Mouse (Mus musculus) neural tube, embryonic 13.5 days (tissue): Measurements from ENCODE around the gene St6galnac1. TPM values are rescaled to one million over a fixed set of nuclear protein-coding genes. Genes with fewer than 3 reads are reported as not detected.
A peak's percentile ranks its signal among the peaks of the same experiment; 100 is the strongest.

Source experiments
- ATAC-seq: fragments of 200-750 bp; cut with Nextera tagmentation; 2 replicates; pipeline ENCODE4 v1.8.0; 2017; ENCODE audit warnings: low read depth, mild to moderate bottlenecking, moderate TSS enrichment, moderate library complexity
- H3K27ac ChIP-seq: fragments of 300-500 bp; sonication (generic); replicated peaks from 2 replicates; pipeline ENCODE4 v1.5.1; 2015; ENCODE audit warnings: moderate library complexity, mild to moderate bottlenecking, inconsistent platforms
- H3K27me3 ChIP-seq: fragments of 300-500 bp; sonication (generic); 2 replicates; pipeline ENCODE4 v1.6.1; 2015; ENCODE audit warnings: mild to moderate bottlenecking, inconsistent platforms
- H3K36me3 ChIP-seq: fragments of 300-500 bp; sonication (generic); 2 replicates; pipeline ENCODE4 v1.6.1; 2015; ENCODE audit warnings: mild to moderate bottlenecking, inconsistent platforms
- H3K4me1 ChIP-seq: fragments of 300-500 bp; sonication (generic); replicated peaks from 2 replicates; pipeline ENCODE4 v1.6.1; 2015; ENCODE audit warnings: inconsistent platforms
- H3K4me2 ChIP-seq: fragments of 300-500 bp; sonication (generic); 2 replicates; pipeline ENCODE4 v1.6.1; 2015; ENCODE audit warnings: inconsistent platforms, mild to moderate bottlenecking, moderate library complexity
- H3K4me3 ChIP-seq: fragments of 300-500 bp; sonication (generic); 2 replicates; pipeline ENCODE4 v1.5.1; 2015; ENCODE audit warnings: mild to moderate bottlenecking, inconsistent platforms
- H3K9ac ChIP-seq: fragments of 300-500 bp; sonication (generic); 2 replicates; pipeline ENCODE4 v1.6.1; 2015; ENCODE audit warnings: moderate library complexity, mild to moderate bottlenecking, inconsistent platforms
- H3K9me3 ChIP-seq: fragments of 300-500 bp; sonication (generic); 2 replicates; pipeline ENCODE4 v1.6.1; 2016; ENCODE audit warnings: inconsistent platforms
- WGBS: fragments of 180-500 bp; shearing (Covaris S2); methylation state at CpG from one replicate; pipeline ENCODE4 v1.1.7; 2015; 5-methylcytosine and 5-hydroxymethylcytosine counted together
- polyA plus RNA-seq: library from polyadenylated mRNA; unstranded; fragments of >200 nt; fragmentation: Nextera tagmentation; extraction: Ambion mirVana; gene quantifications from 2 replicates; pipeline ENCODE4 v1.2.1, GENCODE M21; 2015

St6galnac1 gene
- polyA plus RNA-seq, 1 experiment from 2014 or later, result not detected

GRCm38 (mm10) chr11:116814076-116814883 lies 39.0 kb upstream of the St6galnac1 start:
- no peaks in the 10 kb centered on the region for H3K27me3 ChIP-seq
- H3K4me3 ChIP-seq, result no peak overlapping the region
- no peaks in the 10 kb centered on the region for H3K36me3 ChIP-seq
- H3K4me1 ChIP-seq, result peaks cover 90% of the 10 kb centered on the region
- peak overlapping the region; percentile 63 for H3K9ac ChIP-seq
- peak overlapping the region; percentile 99 for H3K27ac ChIP-seq
- no peaks in the 10 kb centered on the region for H3K9me3 ChIP-seq
- H3K4me2 ChIP-seq, result peak overlapping the region; percentile 28
- 1% methylated on average over 20 of the region's 20 CpGs for WGBS
- peak; percentile 16; the same call in 1 of the 2 replicates for ATAC-seq

DNA sequence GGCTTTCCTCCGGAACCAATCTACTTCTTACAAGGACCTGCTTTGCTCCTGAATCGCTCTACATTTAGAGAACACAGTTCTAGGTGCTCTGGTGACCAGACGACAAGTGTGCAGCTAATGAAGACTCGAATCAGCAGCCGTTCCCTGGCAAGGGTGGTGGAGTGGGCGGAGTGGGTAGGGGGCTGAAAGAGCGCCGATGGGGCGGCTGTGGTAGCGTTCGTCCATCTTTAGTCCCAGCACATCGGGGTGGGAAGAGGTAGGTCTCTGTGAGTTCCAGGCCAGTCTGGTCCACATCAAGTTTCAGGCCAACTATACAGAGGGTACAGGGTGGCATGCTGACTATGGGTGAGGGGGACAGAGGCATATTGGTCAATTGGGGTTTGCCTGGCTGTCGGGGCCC lies 38.3 kb upstream of the St6galnac1 start:
- Histone ChIP-seq H3K4me3 (no peak overlapping the region), H3K4me2 (peak overlapping the region; percentile 28), H3K9me3 (no peaks in the 10 kb centered on the region), H3K9ac (peak overlapping the region; percentile 63), H3K4me1 (peaks cover 89% of the 10 kb centered on the region), H3K27me3 (no peaks in the 10 kb centered on the region), H3K36me3 (no peaks in the 10 kb centered on the region), H3K27ac (peak overlapping the region; percentile 99)
- ATAC-seq, result no peak
- 70% methylated on average over 13 of the region's 13 CpGs for WGBS

GRCm38 (mm10) chr11:116812793-116813529 lies 37.7 kb upstream of the St6galnac1 start:
- Histone ChIP-seq H3K4me2 (peak overlapping the region; percentile 28), H3K27me3 (no peaks in the 10 kb centered on the region), H3K36me3 (no peaks in the 10 kb centered on the region), H3K4me1 (peaks cover 88% of the 10 kb centered on the region), H3K27ac (peak overlapping the region; percentile 99), H3K9ac (peak overlapping the region; percentile 63), H3K4me3 (no peak overlapping the region), H3K9me3 (no peaks in the 10 kb centered on the region)
- WGBS, result 43% methylated on average over 21 of the region's 21 CpGs
- peak; percentile 10; the same call in 1 of the 2 replicates for ATAC-seq

DNA sequence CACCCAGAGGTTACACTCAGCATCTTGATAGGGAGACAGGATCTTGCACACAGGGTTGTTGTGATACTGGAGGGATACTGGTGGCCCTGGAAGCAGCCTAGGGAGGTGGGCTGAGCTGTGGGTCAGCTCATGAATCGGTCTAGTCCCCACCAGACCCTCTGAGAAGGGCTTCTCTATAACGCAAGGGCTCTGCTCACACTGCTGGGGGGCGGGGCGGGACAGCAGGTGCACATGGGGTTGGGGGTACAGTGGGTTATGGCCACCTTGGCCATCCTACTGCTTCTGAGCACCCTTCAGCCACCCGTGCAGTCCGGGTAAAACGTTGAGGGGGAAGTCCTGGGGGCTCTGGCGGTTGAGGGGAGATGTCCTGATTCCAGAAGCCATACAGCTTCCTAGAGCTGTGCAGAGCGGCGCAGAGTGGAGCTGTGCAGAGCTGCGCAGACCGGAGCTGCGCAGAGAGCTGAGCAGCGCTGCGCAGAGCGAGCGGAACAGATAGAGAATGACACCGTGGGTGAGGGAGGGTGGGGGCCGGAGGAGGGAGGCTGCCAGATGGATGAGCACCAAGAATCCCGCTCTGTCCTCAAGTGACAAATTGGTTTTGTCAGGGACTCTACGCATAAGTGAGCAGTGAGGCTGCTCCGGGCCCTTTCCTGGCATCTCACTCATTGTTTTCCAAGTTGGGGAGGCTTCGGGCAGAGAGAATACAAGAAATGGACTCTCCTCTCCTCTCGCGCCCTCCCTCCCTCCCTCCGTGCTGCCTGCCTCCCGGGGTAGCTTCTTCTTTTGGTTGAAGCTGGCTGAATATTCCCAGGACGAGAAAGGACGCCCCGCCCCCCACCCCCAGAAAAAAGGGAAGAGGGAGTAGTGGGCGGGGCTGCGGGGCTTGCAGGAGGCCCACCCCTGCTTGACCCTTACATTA lies 35.9 kb upstream of the St6galnac1 start:
- H3K9ac ChIP-seq, result peak overlapping the region; percentile 73
- WGBS, result 6% methylated on average over 30 of the region's 32 CpGs
- ATAC-seq, result peak; percentile 93
- peak overlapping the region; percentile 30 for H3K4me3 ChIP-seq
- no peaks in the 10 kb centered on the region for H3K36me3 ChIP-seq
- peak overlapping the region; percentile 99 for H3K27ac ChIP-seq
- H3K4me1 ChIP-seq, result peaks cover 88% of the 10 kb centered on the region
- no peaks in the 10 kb centered on the region for H3K9me3 ChIP-seq
- H3K27me3 ChIP-seq, result no peaks in the 10 kb centered on the region
- H3K4me2 ChIP-seq, result peak overlapping the region; percentile 59

DNA sequence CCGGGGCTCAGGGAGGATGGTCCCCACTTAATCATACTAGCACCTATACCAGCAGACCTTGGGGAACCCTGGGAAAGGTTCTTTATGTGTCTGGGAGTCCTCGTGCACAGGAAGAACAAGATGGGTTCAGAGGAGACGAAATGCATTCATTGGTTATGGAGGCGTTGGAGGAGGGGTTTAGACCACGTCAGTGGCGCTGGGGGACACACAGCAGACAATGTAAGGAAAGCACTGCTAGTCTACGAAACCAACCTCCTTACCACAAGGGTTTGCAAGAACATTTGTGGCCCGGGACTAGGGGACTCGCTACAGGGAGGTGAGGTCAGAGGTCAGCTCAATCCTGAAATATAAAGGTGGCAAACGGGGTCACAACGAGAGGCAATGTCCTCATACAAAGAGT lies 35.2 kb upstream of the St6galnac1 start:
- no peaks in the 10 kb centered on the region for H3K36me3 ChIP-seq
- H3K27ac ChIP-seq, result peak overlapping the region; percentile 99
- peak overlapping the region; percentile 59 for H3K4me2 ChIP-seq
- 42% methylated on average over 11 of the region's 11 CpGs for WGBS
- peak overlapping the region; percentile 73 for H3K9ac ChIP-seq
- peak; percentile 19 for ATAC-seq
- H3K9me3 ChIP-seq, result no peaks in the 10 kb centered on the region
- H3K27me3 ChIP-seq, result no peaks in the 10 kb centered on the region
- H3K4me1 ChIP-seq, result peaks cover 82% of the 10 kb centered on the region
- peak overlapping the region; percentile 30; the same call in 1 of the 2 replicates for H3K4me3 ChIP-seq

- Histone ChIP-seq H3K36me3 (no peaks in the 10 kb centered on the region), H3K4me1 (peaks cover 72% of the 10 kb centered on the region), H3K4me3 (no peak overlapping the region), H3K27ac (peak overlapping the region; percentile 43; the same call in 1 of the 2 replicates), H3K9ac (peak overlapping the region; percentile 14; the same call in 1 of the 2 replicates), H3K9me3 (no peaks in the 10 kb centered on the region), H3K4me2 (no peak overlapping the region), H3K27me3 (no peaks in the 10 kb centered on the region)
- WGBS, result 86% methylated on average over 8 of the region's 8 CpGs
- no peak for ATAC-seq
Observed at GRCm38 (mm10) chr11:116809520-116809919, 34.2 kb upstream of the St6galnac1 start.

- no peak for ATAC-seq
- WGBS, result 76% methylated on average over 11 of the region's 11 CpGs
Observed at GRCm38 (mm10) chr11:116808811-116809395, 33.6 kb upstream of the St6galnac1 start.

DNA sequence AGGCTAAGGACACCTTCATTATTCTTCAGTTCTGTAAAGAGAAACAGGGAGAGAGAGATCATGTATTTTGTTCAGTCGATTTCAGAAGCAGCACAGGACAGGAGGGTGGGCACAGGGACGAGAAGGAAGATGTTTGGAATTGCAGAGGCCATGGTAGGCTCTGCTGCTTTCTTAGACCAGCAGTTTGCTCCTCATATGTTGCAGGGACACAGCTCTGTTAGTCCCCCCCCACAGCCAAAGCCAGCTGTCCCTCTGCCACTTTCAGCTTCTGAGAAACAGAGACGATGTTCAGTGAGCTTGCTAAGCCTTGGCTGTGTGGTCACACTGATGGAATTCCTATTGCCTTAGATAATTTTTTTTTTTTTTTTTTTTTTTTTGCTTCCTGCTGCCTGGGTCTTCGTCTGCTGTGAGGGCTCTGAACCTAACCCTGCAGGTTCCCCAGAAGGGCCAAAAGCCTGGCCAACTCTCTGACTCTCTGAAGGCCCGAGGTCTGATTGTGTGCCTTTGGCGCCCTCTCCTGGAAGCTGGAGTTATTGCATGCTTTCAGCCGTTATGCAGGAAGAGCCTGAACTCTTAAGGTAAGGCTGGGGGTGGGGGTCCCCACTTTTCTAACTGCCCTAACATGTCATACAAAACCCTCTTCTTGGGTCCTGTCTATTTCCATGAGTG lies 32.8 kb upstream of the St6galnac1 start:
- Histone ChIP-seq H3K27ac (peak overlapping the region; percentile 46; the same call in 1 of the 2 replicates), H3K4me2 (no peak overlapping the region), H3K36me3 (no peaks in the 10 kb centered on the region), H3K9me3 (no peaks in the 10 kb centered on the region), H3K4me1 (peaks cover 58% of the 10 kb centered on the region), H3K9ac (peak overlapping the region; percentile 50), H3K4me3 (no peak overlapping the region), H3K27me3 (no peaks in the 10 kb centered on the region)
- WGBS, result 33% methylated on average over 7 of the region's 7 CpGs
- no peak for ATAC-seq

More at GRCm38 (mm10) chr11:116808811-116809395, 33.6 kb upstream of the St6galnac1 start:
- Histone ChIP-seq H3K4me1 (peaks cover 66% of the 10 kb centered on the region), H3K36me3 (no peaks in the 10 kb centered on the region), H3K9me3 (no peaks in the 10 kb centered on the region), H3K4me2 (no peak overlapping the region), H3K4me3 (no peak overlapping the region), H3K27ac (peak overlapping the region; percentile 43), H3K9ac (peak overlapping the region; percentile 14; the same call in 1 of the 2 replicates), H3K27me3 (no peaks in the 10 kb centered on the region)

DNA sequence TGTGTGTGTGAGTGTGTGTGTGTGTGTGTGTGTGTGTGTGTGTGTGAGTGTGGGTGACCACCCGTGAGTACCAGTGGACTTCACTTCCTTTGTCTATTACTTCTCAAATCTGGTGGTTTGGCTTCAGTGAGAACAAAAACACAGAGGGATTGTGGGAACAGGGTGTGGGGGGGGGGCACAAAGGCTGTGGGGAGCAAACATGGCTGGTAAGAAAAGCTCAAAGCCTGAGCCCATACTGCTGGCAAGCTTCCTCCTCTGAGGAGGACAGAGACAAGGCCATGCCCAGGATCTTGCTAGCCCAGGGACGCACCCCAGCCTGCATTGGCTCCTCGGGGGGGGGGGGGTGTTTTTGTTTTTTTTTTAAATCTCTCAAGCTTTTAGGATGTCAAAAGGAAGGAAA lies 32.2 kb upstream of the St6galnac1 start:
- Histone ChIP-seq H3K9ac (peak overlapping the region; percentile 50), H3K4me3 (no peak overlapping the region), H3K9me3 (no peaks in the 10 kb centered on the region), H3K27me3 (no peaks in the 10 kb centered on the region), H3K4me1 (peaks cover 52% of the 10 kb centered on the region), H3K36me3 (no peaks in the 10 kb centered on the region), H3K4me2 (no peak overlapping the region), H3K27ac (peak overlapping the region; percentile 46; the same call in 1 of the 2 replicates)
- WGBS, result 66% methylated on average over 3 of the region's 3 CpGs
- ATAC-seq, result no peak

- Histone ChIP-seq H3K27me3 (no peaks in the 10 kb centered on the region), H3K4me1 (peaks cover 48% of the 10 kb centered on the region), H3K9me3 (no peaks in the 10 kb centered on the region), H3K4me3 (no peak overlapping the region), H3K36me3 (no peaks in the 10 kb centered on the region), H3K4me2 (no peak overlapping the region), H3K27ac (no peak overlapping the region), H3K9ac (no peak overlapping the region)
- ATAC-seq, result no peak
- WGBS, result 64% methylated on average over 7 of the region's 7 CpGs
Observed at GRCm38 (mm10) chr11:116807116-116807515, 31.8 kb upstream of the St6galnac1 start.
